Mouse (Mus musculus): ENCODE measurements around the gene Ccdc71. TPM values are rescaled to one million over a fixed set of nuclear protein-coding genes. Genes with fewer than 3 reads are reported as not detected.
A peak's percentile ranks its signal among the peaks of the same experiment; 100 is the strongest.

Gene Ccdc71
- polyA plus RNA-seq, 1 experiment from 2014 or later: 34.6 TPM

GRCm38 (mm10) chr9:108480813-108481519 lies 20.6 kb downstream of the Ccdc71 start:
- H3K4me3 ChIP-seq (ENCODE audit: low read depth, low read length): peak overlapping the region; percentile 56
- peak overlapping the region; percentile 66 for H3K4me2 ChIP-seq
- peaks cover 28% of the 10 kb centered on the region for H3K36me3 ChIP-seq (ENCODE audit: control insufficient read depth, insufficient read depth, low read length)
- H3K27me3 ChIP-seq (ENCODE audit: control insufficient read depth, insufficient read depth, low read length): no peaks in the 10 kb centered on the region
- WGBS (ENCODE audit: insufficient replicate concordance): 87% methylated on average over 28 of the region's 28 CpGs
- H3K27ac ChIP-seq (ENCODE audit: low read depth, low read length): 0 out of 2 replicates have a peak overlapping the region, but pooled peaks have one; percentile 22
- H3K9ac ChIP-seq (ENCODE audit: low read depth, low read length): peak overlapping the region; percentile 39; the same call in 1 of the 2 replicates
- no peak for ATAC-seq (replicated peaks; ENCODE audit: insufficient number of reproducible peaks, low FRiP score, low TSS enrichment)
- peaks cover 20% of the 10 kb centered on the region for H3K4me1 ChIP-seq (ENCODE audit: control insufficient read depth, insufficient read depth, low read length)
- no peaks in the 10 kb centered on the region for H3K9me3 ChIP-seq (replicated peaks; ENCODE audit: control insufficient read depth, low read length)

DNA sequence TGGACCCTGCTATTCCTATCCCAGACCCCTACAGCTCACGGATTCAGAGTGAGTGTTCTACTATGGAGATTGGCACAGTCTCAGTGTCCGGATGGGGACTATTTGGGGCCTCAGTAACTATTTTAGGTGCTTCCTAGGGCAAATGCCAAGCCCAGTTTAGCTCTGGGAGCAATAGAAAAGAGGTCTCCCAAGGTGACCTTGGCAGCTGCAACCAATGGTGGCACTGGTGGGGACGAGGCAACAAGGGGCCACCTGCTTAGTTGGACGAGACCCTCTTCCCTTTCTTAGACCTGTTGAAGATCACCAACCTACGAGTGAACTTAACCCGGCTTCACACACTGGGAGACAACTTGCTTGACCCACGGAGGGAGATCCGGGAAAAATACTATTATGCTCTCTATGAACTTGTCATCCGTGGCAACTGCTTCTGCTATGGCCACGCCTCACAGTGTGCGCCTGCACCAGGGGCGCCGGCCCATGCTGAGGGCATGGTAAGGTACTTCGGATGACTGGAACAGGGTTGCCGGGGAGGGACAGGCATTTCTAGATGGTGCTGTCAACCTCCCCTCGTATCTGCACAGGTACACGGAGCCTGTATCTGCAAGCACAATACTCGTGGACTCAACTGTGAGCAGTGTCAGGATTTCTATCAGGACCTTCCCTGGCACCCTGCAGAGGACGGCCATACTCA lies 21.3 kb downstream of the Ccdc71 start:
- Histone ChIP-seq H3K27me3 (ENCODE audit: control insufficient read depth, insufficient read depth, low read length) (no peaks in the 10 kb centered on the region), H3K4me2 (peak overlapping the region; percentile 66), H3K27ac (ENCODE audit: low read depth, low read length) (0 out of 2 replicates have a peak overlapping the region, but pooled peaks have one; percentile 22), H3K36me3 (ENCODE audit: control insufficient read depth, insufficient read depth, low read length) (peaks cover 35% of the 10 kb centered on the region), H3K4me1 (ENCODE audit: control insufficient read depth, insufficient read depth, low read length) (peaks cover 20% of the 10 kb centered on the region), H3K9me3 (replicated peaks; ENCODE audit: control insufficient read depth, low read length) (no peaks in the 10 kb centered on the region), H3K4me3 (ENCODE audit: low read depth, low read length) (peak overlapping the region; percentile 14; the same call in 1 of the 2 replicates), H3K9ac (ENCODE audit: low read depth, low read length) (no peak overlapping the region; the same call in 1 of the 2 replicates)
- ATAC-seq (replicated peaks; ENCODE audit: insufficient number of reproducible peaks, low FRiP score, low TSS enrichment): no peak
- 80% methylated on average over 19 of the region's 19 CpGs for WGBS (ENCODE audit: insufficient replicate concordance)

DNA sequence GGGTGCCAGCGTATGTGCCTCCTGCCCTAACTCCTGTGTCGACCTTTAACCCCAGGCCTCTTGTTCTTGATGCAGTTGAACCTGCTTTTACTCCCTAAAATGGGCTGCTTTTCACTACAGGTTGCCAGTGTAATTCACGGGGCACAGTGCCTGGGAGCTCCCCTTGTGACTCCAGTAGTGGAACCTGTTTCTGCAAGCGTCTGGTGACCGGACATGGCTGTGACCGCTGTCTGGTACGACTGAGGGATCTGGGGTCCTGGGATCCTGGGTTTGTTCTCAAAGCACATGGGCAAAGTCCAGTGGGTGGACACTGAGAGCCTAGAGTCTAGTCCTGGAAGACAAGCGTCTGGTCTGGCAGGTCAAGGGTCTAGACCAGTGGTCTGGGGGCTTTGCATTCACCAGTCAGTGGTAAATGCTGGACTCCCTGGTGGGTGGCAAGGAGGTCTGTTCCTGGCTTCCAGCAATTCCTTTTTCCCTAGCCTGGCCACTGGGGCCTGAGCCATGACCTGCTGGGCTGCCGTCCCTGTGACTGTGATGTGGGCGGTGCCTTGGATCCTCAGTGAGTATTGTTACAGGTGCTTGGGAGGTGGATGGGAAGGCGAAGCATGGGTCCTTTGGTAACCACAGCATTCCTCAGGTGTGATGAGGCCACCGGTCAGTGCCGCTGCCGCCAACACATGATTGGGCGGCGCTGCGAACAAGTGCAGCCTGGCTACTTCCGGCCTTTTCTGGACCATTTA lies 22.9 kb downstream of the Ccdc71 start:
- H3K9ac ChIP-seq (ENCODE audit: low read depth, low read length): no peak overlapping the region
- H3K4me3 ChIP-seq (ENCODE audit: low read depth, low read length): no peak overlapping the region
- peaks cover 50% of the 10 kb centered on the region for H3K36me3 ChIP-seq (ENCODE audit: control insufficient read depth, insufficient read depth, low read length)
- ATAC-seq (replicated peaks; ENCODE audit: insufficient number of reproducible peaks, low FRiP score, low TSS enrichment): no peak
- H3K27ac ChIP-seq (ENCODE audit: low read depth, low read length): no peak overlapping the region
- peaks cover 20% of the 10 kb centered on the region for H3K4me1 ChIP-seq (ENCODE audit: control insufficient read depth, insufficient read depth, low read length)
- 91% methylated on average over 18 of the region's 18 CpGs for WGBS (ENCODE audit: insufficient replicate concordance)
- no peak overlapping the region for H3K4me2 ChIP-seq
- H3K27me3 ChIP-seq (ENCODE audit: control insufficient read depth, insufficient read depth, low read length): no peaks in the 10 kb centered on the region
- H3K9me3 ChIP-seq (replicated peaks; ENCODE audit: control insufficient read depth, low read length): no peaks in the 10 kb centered on the region

DNA sequence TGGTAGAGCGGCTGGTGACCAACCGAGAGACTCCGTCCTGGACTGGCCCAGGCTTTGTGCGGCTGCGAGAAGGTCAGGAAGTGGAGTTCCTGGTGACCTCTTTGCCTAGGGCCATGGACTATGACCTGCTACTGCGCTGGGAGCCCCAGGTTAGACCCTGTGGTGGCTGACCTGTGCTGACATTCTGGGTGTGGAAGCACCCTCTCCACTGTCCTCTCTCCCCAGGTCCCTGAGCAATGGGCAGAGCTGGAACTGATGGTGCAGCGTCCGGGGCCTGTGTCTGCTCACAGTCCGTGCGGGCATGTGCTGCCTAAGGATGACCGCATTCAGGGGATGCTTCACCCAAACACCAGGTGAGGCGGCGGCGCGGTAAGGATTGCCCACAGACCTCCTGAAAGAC lies 23.7 kb downstream of the Ccdc71 start:
- peaks cover 53% of the 10 kb centered on the region for H3K36me3 ChIP-seq (ENCODE audit: control insufficient read depth, insufficient read depth, low read length)
- peaks cover 18% of the 10 kb centered on the region for H3K4me1 ChIP-seq (ENCODE audit: control insufficient read depth, insufficient read depth, low read length)
- H3K27ac ChIP-seq (ENCODE audit: low read depth, low read length): no peak overlapping the region
- WGBS (ENCODE audit: insufficient replicate concordance): 86% methylated on average over 15 of the region's 15 CpGs
- no peak for ATAC-seq (replicated peaks; ENCODE audit: insufficient number of reproducible peaks, low FRiP score, low TSS enrichment)
- H3K4me2 ChIP-seq: no peak overlapping the region
- H3K4me3 ChIP-seq (ENCODE audit: low read depth, low read length): no peak overlapping the region
- H3K9me3 ChIP-seq (replicated peaks; ENCODE audit: control insufficient read depth, low read length): no peaks in the 10 kb centered on the region
- no peaks in the 10 kb centered on the region for H3K27me3 ChIP-seq (ENCODE audit: control insufficient read depth, insufficient read depth, low read length)
- H3K9ac ChIP-seq (ENCODE audit: low read depth, low read length): no peak overlapping the region

- peaks cover 63% of the 10 kb centered on the region for H3K36me3 ChIP-seq (ENCODE audit: control insufficient read depth, insufficient read depth, low read length)
- H3K4me2 ChIP-seq: no peak overlapping the region
- no peak for ATAC-seq (replicated peaks; ENCODE audit: insufficient number of reproducible peaks, low FRiP score, low TSS enrichment)
- peaks cover 15% of the 10 kb centered on the region for H3K4me1 ChIP-seq (ENCODE audit: control insufficient read depth, insufficient read depth, low read length)
- H3K27me3 ChIP-seq (ENCODE audit: control insufficient read depth, insufficient read depth, low read length): no peaks in the 10 kb centered on the region
- 86% methylated on average over 19 of the region's 19 CpGs for WGBS (ENCODE audit: insufficient replicate concordance)
- H3K27ac ChIP-seq (ENCODE audit: low read depth, low read length): no peak overlapping the region
- H3K4me3 ChIP-seq (ENCODE audit: low read depth, low read length): no peak overlapping the region
- H3K9ac ChIP-seq (ENCODE audit: low read depth, low read length): no peak overlapping the region
- no peaks in the 10 kb centered on the region for H3K9me3 ChIP-seq (replicated peaks; ENCODE audit: control insufficient read depth, low read length)
Measured at GRCm38 (mm10) chr9:108485301-108485875, 25.1 kb downstream of the Ccdc71 start.

DNA sequence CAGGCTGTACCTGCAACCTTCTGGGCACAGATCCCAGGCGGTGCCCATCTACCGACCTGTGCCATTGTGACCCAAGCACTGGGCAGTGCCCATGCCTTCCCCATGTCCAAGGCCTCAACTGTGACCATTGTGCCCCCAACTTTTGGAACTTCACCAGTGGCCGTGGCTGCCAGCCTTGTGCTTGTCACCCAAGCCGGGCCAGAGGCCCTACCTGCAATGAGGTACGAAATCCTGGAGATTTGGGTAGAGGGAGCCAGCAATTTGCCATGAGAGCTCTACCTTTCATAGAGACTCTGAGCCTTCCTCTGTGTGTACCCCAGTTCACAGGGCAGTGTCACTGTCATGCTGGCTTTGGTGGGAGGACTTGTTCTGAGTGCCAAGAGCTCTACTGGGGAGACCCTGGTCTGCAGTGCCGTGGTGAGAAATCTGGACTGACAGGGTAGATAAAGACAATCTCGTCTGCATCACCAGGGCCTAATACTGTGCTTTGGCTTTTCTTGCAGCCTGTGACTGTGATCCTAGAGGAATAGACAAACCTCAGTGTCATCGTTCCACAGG lies 26.7 kb downstream of the Ccdc71 start:
- 84% methylated on average over 8 of the region's 8 CpGs for WGBS (ENCODE audit: insufficient replicate concordance)

GRCm38 (mm10) chr9:108488403-108488802 lies 28.1 kb downstream of the Ccdc71 start:
- Histone ChIP-seq H3K27ac (ENCODE audit: low read depth, low read length) (no peak overlapping the region), H3K27me3 (ENCODE audit: control insufficient read depth, insufficient read depth, low read length) (no peaks in the 10 kb centered on the region), H3K4me1 (ENCODE audit: control insufficient read depth, insufficient read depth, low read length) (peaks cover 15% of the 10 kb centered on the region), H3K9me3 (replicated peaks; ENCODE audit: control insufficient read depth, low read length) (no peaks in the 10 kb centered on the region), H3K4me3 (ENCODE audit: low read depth, low read length) (no peak overlapping the region), H3K36me3 (ENCODE audit: control insufficient read depth, insufficient read depth, low read length) (peaks cover 63% of the 10 kb centered on the region), H3K9ac (ENCODE audit: low read depth, low read length) (no peak overlapping the region), H3K4me2 (no peak overlapping the region)
- no peak for ATAC-seq (replicated peaks; ENCODE audit: insufficient number of reproducible peaks, low FRiP score, low TSS enrichment)
- 90% methylated on average over 17 of the region's 17 CpGs for WGBS (ENCODE audit: insufficient replicate concordance)

More for the DNA sequence above, 26.7 kb downstream of the Ccdc71 start:
- no peaks in the 10 kb centered on the region for H3K9me3 ChIP-seq (replicated peaks; ENCODE audit: control insufficient read depth, low read length)
- no peak overlapping the region for H3K9ac ChIP-seq (ENCODE audit: low read depth, low read length)
- ATAC-seq (replicated peaks; ENCODE audit: insufficient number of reproducible peaks, low FRiP score, low TSS enrichment): no peak
- H3K4me1 ChIP-seq (ENCODE audit: control insufficient read depth, insufficient read depth, low read length): peaks cover 10% of the 10 kb centered on the region
- no peaks in the 10 kb centered on the region for H3K27me3 ChIP-seq (ENCODE audit: control insufficient read depth, insufficient read depth, low read length)
- no peak overlapping the region for H3K27ac ChIP-seq (ENCODE audit: low read depth, low read length)
- H3K36me3 ChIP-seq (ENCODE audit: control insufficient read depth, insufficient read depth, low read length): peaks cover 63% of the 10 kb centered on the region
- no peak overlapping the region for H3K4me3 ChIP-seq (ENCODE audit: low read depth, low read length)
- H3K4me2 ChIP-seq: no peak overlapping the region

- no peak overlapping the region for H3K4me2 ChIP-seq
- no peak overlapping the region for H3K27ac ChIP-seq (ENCODE audit: low read depth, low read length)
- no peak overlapping the region for H3K4me3 ChIP-seq (ENCODE audit: low read depth, low read length)
- WGBS (ENCODE audit: insufficient replicate concordance): 95% methylated on average over 20 of the region's 20 CpGs
- ATAC-seq (replicated peaks; ENCODE audit: insufficient number of reproducible peaks, low FRiP score, low TSS enrichment): no peak
- H3K4me1 ChIP-seq (ENCODE audit: control insufficient read depth, insufficient read depth, low read length): peaks cover 15% of the 10 kb centered on the region
- peaks cover 64% of the 10 kb centered on the region for H3K36me3 ChIP-seq (ENCODE audit: control insufficient read depth, insufficient read depth, low read length)
- H3K27me3 ChIP-seq (ENCODE audit: control insufficient read depth, insufficient read depth, low read length): no peaks in the 10 kb centered on the region
- no peak overlapping the region for H3K9ac ChIP-seq (ENCODE audit: low read depth, low read length)
- H3K9me3 ChIP-seq (replicated peaks; ENCODE audit: control insufficient read depth, low read length): no peaks in the 10 kb centered on the region
Measured at GRCm38 (mm10) chr9:108489215-108489614, 28.9 kb downstream of the Ccdc71 start.

Data from heart, embryonic 11.5 days (tissue).